Comparison of ENCODE assay signal across 9 mouse cellular contexts in genomic region chr13:50964070-50964469, GRCm38 (mm10).
DNase-seq lines count a peak whose midpoint lies in the region; ATAC-seq and TF ChIP-seq lines count a peak whose summit lies in the region.
"Had no signal": no experiment of that assay in that cellular context is flagged by ENCODE, and none has a peak within 500 bp of the region (broad histone marks: within the 10 kb centered on the region; RNA-seq: fewer than 3 reads in every experiment).

No protein-coding gene starts in this region.

- no peaks in the 10 kb centered on the region for H3K36me3 ChIP-seq in intestine, postnatal 0 days (ENCODE audit: control insufficient read depth, insufficient read depth)
- H3K36me3 ChIP-seq in intestine, embryonic 16.5 days (ENCODE audit: control insufficient read depth, insufficient read depth, low read length): no peaks in the 10 kb centered on the region
- H3K36me3 ChIP-seq in CH12.LX (replicated peaks in 1 of 2; ENCODE audit: control insufficient read depth in 1 of 2, insufficient read depth in 1 of 2, low read length in 1 of 2): no peaks in the 10 kb centered on the region
- no peaks in the 10 kb centered on the region for H3K36me3 ChIP-seq in forebrain, embryonic 12.5 days (replicated peaks)

- ATAC-seq in intestine, postnatal 0 days: no peak
- no peak for ATAC-seq in intestine, embryonic 16.5 days
- ATAC-seq in forebrain, embryonic 12.5 days (ENCODE audit: low FRiP score): no peak

- H3K4me2 ChIP-seq in intestine, postnatal 0 days (replicated peaks; ENCODE audit: low read depth): no peak overlapping the region
- H3K4me2 ChIP-seq in intestine, embryonic 16.5 days (ENCODE audit: low read depth, low read length): no peak overlapping the region
- no peak overlapping the region for H3K4me2 ChIP-seq in CH12.LX (ENCODE audit: insufficient read depth, low read depth, poor library complexity, severe bottlenecking)
- no peak overlapping the region for H3K4me2 ChIP-seq in forebrain, embryonic 12.5 days

- no peak for TF ChIP-seq EP300 in CH12.LX (IDR thresholded peaks at IDR 0.05; ENCODE audit: low read length)

- H3K27me3 ChIP-seq in intestine, postnatal 0 days (replicated peaks; ENCODE audit: control insufficient read depth, insufficient read depth, low read length): no peaks in the 10 kb centered on the region
- no peaks in the 10 kb centered on the region for H3K27me3 ChIP-seq in intestine, embryonic 16.5 days (replicated peaks; ENCODE audit: control insufficient read depth, insufficient read depth, low read length)
- H3K27me3 ChIP-seq in CH12.LX (replicated peaks): no peaks in the 10 kb centered on the region
- H3K27me3 ChIP-seq in forebrain, embryonic 12.5 days: no peaks in the 10 kb centered on the region

- dilution Hi-C loops in CH12.LX (cut with MboI; ENCODE audit: extremely low pct_ligation_motif_present, extremely low pct_unique_long_range_greater_than_20kb, low sequenced_read_pairs): no loop called here

- H3K4me1 ChIP-seq in intestine, postnatal 0 days (replicated peaks; ENCODE audit: control insufficient read depth, insufficient read depth, low read length): no peaks in the 10 kb centered on the region
- no peaks in the 10 kb centered on the region for H3K4me1 ChIP-seq in intestine, embryonic 16.5 days (ENCODE audit: control insufficient read depth, insufficient read depth, low read length)
- peaks cover 10 to 20% of the 10 kb centered on the region in 2 experiments; a peak in 3 of 4 replicates for H3K4me1 ChIP-seq in CH12.LX (ENCODE audit: control insufficient read depth in 1 of 2, insufficient read depth in 2 of 2)
- H3K4me1 ChIP-seq in bone marrow, adult 2 months (ENCODE audit: control insufficient read depth, insufficient read depth, low read length): no peaks in the 10 kb centered on the region
- no peaks in the 10 kb centered on the region for H3K4me1 ChIP-seq in forebrain, embryonic 12.5 days

- H3K79me2 ChIP-seq in CH12.LX (replicated peaks; ENCODE audit: control insufficient read depth, extremely low read depth, insufficient read depth, poor library complexity, severe bottlenecking): no peaks in the 10 kb centered on the region

- DNase-seq in CH12.LX (ENCODE audit: extremely low read depth): no peak
- DNase-seq in lung, postnatal 10 days: peak; percentile 45
- no peak for DNase-seq in ovary, postnatal 36 days (ENCODE audit: low spot score)
- DNase-seq in cerebellum, adult 9-11 months: no peak
- DNase-seq: cerebellum, adult 11 months had no signal

- H3K9me3 ChIP-seq in intestine, postnatal 0 days (ENCODE audit: control insufficient read depth): no peaks in the 10 kb centered on the region
- no peaks in the 10 kb centered on the region for H3K9me3 ChIP-seq in intestine, embryonic 16.5 days (ENCODE audit: control insufficient read depth, low read length)
- H3K9me3 ChIP-seq in CH12.LX (replicated peaks; ENCODE audit: low read length): peaks cover 5% of the 10 kb centered on the region
- 0 out of 2 replicates have a peak, but pooled peaks cover 4% of the 10 kb centered on the region for H3K9me3 ChIP-seq in forebrain, embryonic 12.5 days

- TF ChIP-seq POLR2A in CH12.LX (IDR thresholded peaks at IDR 0.05; ENCODE audit: low read depth, low read length): no peak
- no peak for TF ChIP-seq POLR2A in bone marrow, adult 2 months (IDR thresholded peaks at IDR 0.05; ENCODE audit: borderline replicate concordance, control insufficient read depth, low read depth, low read length)

- H3K4me3 ChIP-seq in intestine, postnatal 0 days (ENCODE audit: low read depth, low read length): no peak overlapping the region
- H3K4me3 ChIP-seq in intestine, embryonic 16.5 days (ENCODE audit: low read length): no peak overlapping the region
- H3K4me3 ChIP-seq in CH12.LX (replicated peaks in 1 of 3; ENCODE audit: low read depth in 2 of 3, low read length in 2 of 3, poor library complexity in 1 of 3): no peak overlapping the region
- no peak overlapping the region for H3K4me3 ChIP-seq in bone marrow, adult 2 months (replicated peaks; ENCODE audit: control insufficient read depth, low read depth, low read length)
- H3K4me3 ChIP-seq in forebrain, embryonic 12.5 days (replicated peaks): no peak overlapping the region

- TF ChIP-seq CTCF in intestine, postnatal 0 days (IDR thresholded peaks at IDR 0.05; ENCODE audit: low read depth): peak; percentile 76
- peak in 1 of 2 experiments; percentile 51; a peak in 3 of 4 replicates for TF ChIP-seq CTCF in CH12.LX (conservative IDR thresholded peaks at IDR 0.05 in 1 of 2, IDR thresholded peaks at IDR 0.05 in 1 of 2; ENCODE audit: low read depth in 2 of 2, low read length in 2 of 2)
- TF ChIP-seq CTCF in bone marrow, adult 2 months (IDR thresholded peaks at IDR 0.05; ENCODE audit: control insufficient read depth, insufficient read depth, low read length): peak; percentile 61

- H3K9ac ChIP-seq in intestine, postnatal 0 days (ENCODE audit: low read depth, low read length): no peak overlapping the region
- no peak overlapping the region for H3K9ac ChIP-seq in intestine, embryonic 16.5 days (ENCODE audit: low read depth, low read length)
- H3K9ac ChIP-seq in CH12.LX (ENCODE audit: insufficient read depth, low read depth): no peak overlapping the region
- no peak overlapping the region for H3K9ac ChIP-seq in forebrain, embryonic 12.5 days

- in situ Hi-C loops in CH12.LX (cut with MboI; ENCODE audit: low pct_ligation_motif_present, low pct_unique_long_range_greater_than_20kb, low sequenced_read_pairs): loop anchor here (5.0 kb wide), 1 partner anchor 463 kb away; no protein-coding TSS in a partner anchor

- WGBS in intestine, postnatal 0 days: 78% methylated on average over 9 of the region's 9 CpGs
- 82% methylated on average over 9 of the region's 9 CpGs for WGBS in intestine, embryonic 16.5 days
- WGBS in bone marrow, adult 2 months: 69% methylated on average over 9 of the region's 9 CpGs
- 77% methylated on average over 9 of the region's 9 CpGs for WGBS in forebrain, embryonic 12.5 days

- peak; percentile 53 for TF ChIP-seq RAD21 in CH12.LX (IDR thresholded peaks at IDR 0.05; ENCODE audit: low read depth, low read length)

- H3K27ac ChIP-seq in intestine, postnatal 0 days (ENCODE audit: low read depth, low read length): no peak overlapping the region
- no peak overlapping the region for H3K27ac ChIP-seq in intestine, embryonic 16.5 days (ENCODE audit: low read length)
- H3K27ac ChIP-seq in CH12.LX (ENCODE audit: insufficient read depth, low read depth): no peak overlapping the region
- no peak overlapping the region for H3K27ac ChIP-seq in bone marrow, adult 2 months (ENCODE audit: control insufficient read depth, insufficient read depth, low read depth, low read length, poor library complexity)
- no peak overlapping the region for H3K27ac ChIP-seq in forebrain, embryonic 12.5 days

TF ChIP-seq in CH12.LX, 34 proteins besides CTCF, POLR2A, EP300 and RAD21:
- TF ChIP-seq MXI1 (IDR thresholded peaks at IDR 0.05; ENCODE audit: low read depth, low read length): no peak
- no peak for TF ChIP-seq ELF1 (IDR thresholded peaks at IDR 0.05; ENCODE audit: low read depth, low read length)
- TF ChIP-seq SMC3 (IDR thresholded peaks at IDR 0.05; ENCODE audit: low read depth, low read length): peak; percentile 44
- no peak for TF ChIP-seq USF1 (IDR thresholded peaks at IDR 0.05; ENCODE audit: low read depth, low read length)
